ENCODE assay signal across 9 mouse cellular contexts in the genomic region with DNA sequence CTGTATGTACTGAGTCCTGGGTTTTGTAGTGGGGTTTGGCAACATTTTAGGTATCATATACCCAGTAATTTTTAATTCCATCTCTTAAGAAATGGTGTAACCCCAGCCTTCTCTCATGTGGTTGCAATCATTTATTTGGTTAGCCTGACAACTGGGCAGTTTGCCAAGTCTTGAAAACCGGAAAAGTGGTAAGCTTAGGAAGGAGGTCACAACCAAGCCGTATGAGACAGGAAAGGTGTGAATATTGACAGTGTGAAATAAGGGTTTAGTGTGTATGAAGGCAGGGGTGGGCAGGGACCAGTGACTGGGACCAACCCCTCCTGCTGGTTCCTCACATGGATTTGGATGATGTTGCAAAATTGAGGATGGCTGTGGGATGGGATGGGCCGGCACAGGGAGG.
DNase-seq lines count a peak whose midpoint lies in the region; ATAC-seq and TF ChIP-seq lines count a peak whose summit lies in the region.
"Had no signal": no experiment of that assay in that cellular context is flagged by ENCODE, and none has a peak within 500 bp of the region (broad histone marks: within the 10 kb centered on the region; RNA-seq: fewer than 3 reads in every experiment).

No protein-coding gene starts in this region.

- no peak overlapping the region for H3K4me3 ChIP-seq in liver, adult 2 months (ENCODE audit: insufficient read depth, low read depth, low read length)
- H3K4me3 ChIP-seq in forebrain, embryonic 16.5 days (replicated peaks; ENCODE audit: low read length), result no peak overlapping the region
- H3K4me3 ChIP-seq: midbrain, embryonic 12.5 days had no signal

- no peaks in the 10 kb centered on the region for H3K79me2 ChIP-seq in liver, adult 2 months (ENCODE audit: control insufficient read depth, insufficient read depth, low read length)

- no peaks in the 10 kb centered on the region for H3K36me3 ChIP-seq in liver, adult 2 months (ENCODE audit: control insufficient read depth, insufficient read depth, low read length)
- H3K36me3 ChIP-seq in forebrain, embryonic 16.5 days (ENCODE audit: control insufficient read depth, insufficient read depth), result no peaks in the 10 kb centered on the region
- H3K36me3 ChIP-seq: midbrain, embryonic 12.5 days had no signal

- WGBS in liver, adult 2 months, result 16% methylated on average over 3 of the region's 3 CpGs
- WGBS in forebrain, embryonic 16.5 days, result 26% methylated on average over 3 of the region's 3 CpGs

- no peak for TF ChIP-seq CTCF in liver, adult 2 months (IDR thresholded peaks at IDR 0.05; ENCODE audit: low read depth, low read length)

- no peak overlapping the region for H3K27ac ChIP-seq in liver, adult 2 months (replicated peaks; ENCODE audit: insufficient read depth, low read depth, low read length)
- H3K27ac ChIP-seq in forebrain, embryonic 16.5 days (ENCODE audit: low read length), result no peak overlapping the region
- H3K27ac ChIP-seq: midbrain, embryonic 12.5 days had no signal

- H3K4me1 ChIP-seq in liver, adult 2 months (ENCODE audit: control insufficient read depth, insufficient read depth, low read length), result no peaks in the 10 kb centered on the region
- H3K4me1 ChIP-seq in forebrain, embryonic 16.5 days (replicated peaks; ENCODE audit: control insufficient read depth, insufficient read depth, low read length), result peaks cover 7% of the 10 kb centered on the region
- H3K4me1 ChIP-seq: midbrain, embryonic 12.5 days had no signal

- peak; percentile 27 for DNase-seq in CD4-positive, CD25-positive, alpha-beta regulatory T cell, adult 2 months (ENCODE audit: low read depth, low spot score)
- peak; percentile 21 for DNase-seq in liver, adult 2 months (ENCODE audit: extremely low read depth, low read depth, low spot score)
- no peak for DNase-seq in liver
- DNase-seq in kidney, postnatal 36 days, result peak; percentile 5 to 39
- peak; percentile 9 for DNase-seq in naive thymus-derived CD4-positive, alpha-beta T cell, adult 2 months (ENCODE audit: low read depth)
- no peak for DNase-seq in thymus, postnatal 25 days

- H3K27me3 ChIP-seq in liver, adult 2 months (ENCODE audit: control insufficient read depth, insufficient read depth, low read length), result no peaks in the 10 kb centered on the region; the same call in 1 of the 2 replicates
- H3K27me3 ChIP-seq in forebrain, embryonic 16.5 days (replicated peaks; ENCODE audit: control insufficient read depth, insufficient read depth, low read length), result no peaks in the 10 kb centered on the region; the same call in 1 of the 2 replicates
- H3K27me3 ChIP-seq: midbrain, embryonic 12.5 days had no signal

- no peaks in the 10 kb centered on the region for H3K9me3 ChIP-seq in forebrain, embryonic 16.5 days (ENCODE audit: control insufficient read depth, low read length)
- H3K9me3 ChIP-seq: midbrain, embryonic 12.5 days had no signal

- TF ChIP-seq POLR2A in liver, adult 2 months (IDR thresholded peaks at IDR 0.05; ENCODE audit: extremely low read depth, insufficient read depth, low read length), result no peak

- H3K9ac ChIP-seq in liver, adult 2 months (ENCODE audit: low read depth, low read length), result no peak overlapping the region
- H3K9ac ChIP-seq in forebrain, embryonic 16.5 days (replicated peaks; ENCODE audit: low read depth, low read length), result no peak overlapping the region
- H3K9ac ChIP-seq: midbrain, embryonic 12.5 days had no signal

- H3K4me2 ChIP-seq in forebrain, embryonic 16.5 days (ENCODE audit: low read length), result no peak overlapping the region
- H3K4me2 ChIP-seq: midbrain, embryonic 12.5 days had no signal

- ATAC-seq in CD4-positive, CD25-positive, alpha-beta regulatory T cell, adult 4 months, result no peak
- no peak for ATAC-seq in forebrain, embryonic 16.5 days

Comparison
In these comparisons a context has a peak if more than half of its experiments do, and no peak if none do; other contexts are left out.
1. DNase-seq: peak in CD4-positive, CD25-positive, alpha-beta regulatory T cell, adult 2 months (single experiment), liver, adult 2 months (single experiment), kidney, postnatal 36 days (2 of 2) and naive thymus-derived CD4-positive, alpha-beta T cell, adult 2 months (single experiment); none in liver (single experiment) and thymus, postnatal 25 days (single experiment).